Mouse (Mus musculus): ENCODE results near the gene Med8. TPM values are rescaled to one million over a fixed set of nuclear protein-coding genes. Genes with fewer than 3 reads are reported as not detected.

Med8 gene
- polyA plus RNA-seq, 1 experiment from 2014 or later: 109 TPM

Other genes with a start within 250 kb of the Med8 start
- 56.2 and 62.5 TPM in 2 replicates for gene Kdm4a, start 229.3 kb upstream of the Med8 start, polyA plus RNA-seq (2014; fragmentation: Nextera tagmentation; extraction: Ambion mirVana)
- gene Ptprf, start 117.9 kb upstream of the Med8 start, polyA plus RNA-seq (2014; fragmentation: Nextera tagmentation; extraction: Ambion mirVana): 69.5 and 73.4 TPM in 2 replicates
- gene Szt2, start 64 bp upstream of the Med8 start, polyA plus RNA-seq (2014; fragmentation: Nextera tagmentation; extraction: Ambion mirVana): 13.2 and 14.7 TPM in 2 replicates
- 14.0 and 25.0 TPM in 2 replicates for gene Elovl1, start 18.8 kb downstream of the Med8 start, polyA plus RNA-seq (2014; fragmentation: Nextera tagmentation; extraction: Ambion mirVana)
- 29.6 and 47.3 TPM in 2 replicates for gene Cdc20, start 28.0 kb downstream of the Med8 start, polyA plus RNA-seq (2014; fragmentation: Nextera tagmentation; extraction: Ambion mirVana)
- gene Mpl, start 48.2 kb downstream of the Med8 start, polyA plus RNA-seq (2014; fragmentation: Nextera tagmentation; extraction: Ambion mirVana): 0.13 TPM in 1 of 2 replicates, not detected in the other
- gene Tie1, start 80.7 kb downstream of the Med8 start, polyA plus RNA-seq (2014; fragmentation: Nextera tagmentation; extraction: Ambion mirVana): 8.1 and 12.0 TPM in 2 replicates
- gene 2610528J11Rik, start 117.7 kb downstream of the Med8 start, polyA plus RNA-seq (2014; fragmentation: Nextera tagmentation; extraction: Ambion mirVana): not detected in 2 replicates
- not detected in 2 replicates for gene Tmem125, start 134.7 kb downstream of the Med8 start, polyA plus RNA-seq (2014; fragmentation: Nextera tagmentation; extraction: Ambion mirVana)
- 1.3 and 1.8 TPM in 2 replicates for gene Cfap57, start 211.4 kb downstream of the Med8 start, polyA plus RNA-seq (2014; fragmentation: Nextera tagmentation; extraction: Ambion mirVana)
- 106 and 117 TPM in 2 replicates for gene Ebna1bp2, start 211.5 kb downstream of the Med8 start, polyA plus RNA-seq (2014; fragmentation: Nextera tagmentation; extraction: Ambion mirVana)
- not detected in 2 replicates for gene Olfr62, start 249.6 kb downstream of the Med8 start, polyA plus RNA-seq (2014; fragmentation: Nextera tagmentation; extraction: Ambion mirVana)

All from midbrain, embryonic 14.5 days (tissue).